Mouse (Mus musculus) neural tube, embryonic 10.5 days (tissue): ENCODE results near the gene Rab6b.
"Not testable (repeated sequence)": the region's sequence is repeated elsewhere in the genome, so short reads cannot be mapped to it uniquely, and the experiment has no call there.

Source experiments
- DNase-seq: peaks from one replicate; pipeline ENCODE4 v3.0.0-alpha.2; 2017; ENCODE audit warnings: low spot score; ENCODE audit errors: extremely low spot score

The Rab6b gene

GRCm38 (mm10) chr9:103141266-103141665, 29.7 kb downstream of the Rab6b start:
- DNase-seq = no peak

GRCm38 (mm10) chr9:103143881-103144280, 32.3 kb downstream of the Rab6b start:
- DNase-seq = no peak

GRCm38 (mm10) chr9:103145351-103145750, 33.8 kb downstream of the Rab6b start:
- DNase-seq = no peak

DNA sequence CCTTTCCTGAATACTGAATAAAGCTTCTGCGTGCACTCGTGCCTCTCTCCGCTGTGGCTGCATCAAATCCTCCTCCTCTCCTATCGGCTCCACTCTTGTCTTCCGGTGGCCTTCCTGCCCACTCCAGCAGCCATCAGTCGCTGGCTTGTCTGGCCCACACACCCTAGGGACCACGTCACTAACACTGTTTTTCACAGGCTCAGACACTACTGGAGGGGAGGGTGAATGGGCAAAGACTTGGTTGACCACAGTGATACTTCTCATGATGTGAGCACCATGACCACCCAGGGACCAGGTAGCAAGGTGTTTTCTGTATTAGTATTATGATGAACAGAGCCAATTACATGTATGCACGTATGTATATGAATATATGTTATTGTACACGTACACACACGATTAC, 34.7 kb downstream of the Rab6b start:
- DNase-seq = no peak

GRCm38 (mm10) chr9:103146703-103147102, 35.1 kb downstream of the Rab6b start:
- DNase-seq = no peak

DNA sequence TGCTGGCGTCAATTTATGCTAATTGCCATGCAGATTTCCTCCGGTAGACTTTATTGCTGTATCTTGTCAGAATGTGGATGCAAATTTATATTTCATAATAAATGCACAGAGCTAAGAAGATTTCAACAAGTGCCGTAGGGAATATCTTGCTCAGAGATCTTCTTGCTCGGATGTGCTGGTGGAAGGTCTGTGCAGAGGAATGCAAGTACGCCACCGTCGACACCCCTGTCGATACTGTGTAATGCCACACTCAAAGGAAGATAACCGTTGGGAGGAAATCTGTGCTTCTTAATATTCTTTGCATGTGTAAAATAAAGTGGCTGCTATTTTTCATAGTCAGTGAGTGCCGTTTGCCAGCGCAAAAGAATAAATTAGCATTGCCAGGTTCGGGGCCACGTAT, 35.5 kb downstream of the Rab6b start:
- no peak for DNase-seq

GRCm38 (mm10) chr9:103149074-103149799, 37.6 kb downstream of the Rab6b start:
- DNase-seq = no peak

- no peak for DNase-seq
Observed at GRCm38 (mm10) chr9:103153286-103153685, 41.7 kb downstream of the Rab6b start.

DNA sequence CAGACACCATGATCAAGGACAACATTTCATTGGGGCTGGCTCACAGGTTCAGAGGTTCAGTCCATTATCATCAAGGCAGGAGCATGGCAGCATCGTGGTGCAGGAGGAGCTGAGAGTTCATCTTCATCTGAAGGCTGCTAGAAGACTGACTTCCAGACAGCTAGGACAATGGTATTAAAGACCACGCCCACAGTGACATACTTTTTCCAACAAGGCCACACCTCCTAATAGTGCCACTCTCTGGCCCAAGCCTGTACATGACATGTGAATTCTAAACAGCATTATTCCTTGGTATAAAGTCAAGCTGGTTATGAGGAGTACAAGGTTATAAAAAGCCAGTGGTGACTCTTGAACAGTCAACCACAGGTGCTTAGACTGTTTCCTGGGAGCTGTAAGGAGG, 43.0 kb downstream of the Rab6b start:
- DNase-seq = no peak

DNA sequence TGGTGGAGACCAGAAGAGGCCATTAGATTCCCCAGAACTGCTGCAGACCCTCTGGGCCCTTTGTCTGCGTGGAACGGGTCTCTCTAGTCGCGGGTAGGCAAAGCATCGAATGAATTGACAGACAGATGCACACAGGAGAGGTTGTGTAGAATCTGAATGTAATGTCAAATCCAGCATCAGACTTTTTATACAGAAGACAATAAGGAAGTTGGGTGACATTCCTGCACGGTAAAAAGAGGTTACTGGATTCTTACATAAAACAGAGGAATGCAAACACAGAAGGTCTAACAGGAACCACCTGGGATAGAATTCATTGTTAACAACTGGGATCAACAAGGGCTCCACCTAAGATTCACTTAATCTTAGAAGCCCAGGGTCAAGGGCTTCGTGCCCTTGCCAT, 43.6 kb downstream of the Rab6b start:
- not testable (repeated sequence) for DNase-seq

- DNase-seq = no peak
Observed at GRCm38 (mm10) chr9:103163806-103164205, 52.2 kb downstream of the Rab6b start.

DNA sequence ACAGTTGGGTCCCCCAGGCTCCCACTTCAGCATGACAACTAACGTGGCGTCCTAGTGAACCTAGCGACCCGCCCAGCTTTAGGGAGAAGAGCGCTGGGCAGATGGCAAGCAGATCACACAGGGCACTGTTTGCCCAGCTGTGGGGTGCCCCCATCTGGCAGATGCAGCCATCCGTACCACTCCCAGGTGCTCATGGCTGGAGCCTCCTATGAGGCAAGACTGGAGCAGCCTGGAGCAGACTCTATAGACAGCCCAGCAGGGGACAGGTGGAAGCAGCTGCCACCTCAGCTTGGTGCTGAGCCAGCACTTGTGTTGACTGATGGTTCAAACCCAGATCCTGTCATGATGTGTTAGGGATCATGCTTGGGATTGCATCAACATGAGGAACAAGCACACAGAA, 56.5 kb downstream of the Rab6b start:
- DNase-seq = no peak

GRCm38 (mm10) chr9:103168771-103169170, 57.2 kb downstream of the Rab6b start:
- no peak for DNase-seq

DNA sequence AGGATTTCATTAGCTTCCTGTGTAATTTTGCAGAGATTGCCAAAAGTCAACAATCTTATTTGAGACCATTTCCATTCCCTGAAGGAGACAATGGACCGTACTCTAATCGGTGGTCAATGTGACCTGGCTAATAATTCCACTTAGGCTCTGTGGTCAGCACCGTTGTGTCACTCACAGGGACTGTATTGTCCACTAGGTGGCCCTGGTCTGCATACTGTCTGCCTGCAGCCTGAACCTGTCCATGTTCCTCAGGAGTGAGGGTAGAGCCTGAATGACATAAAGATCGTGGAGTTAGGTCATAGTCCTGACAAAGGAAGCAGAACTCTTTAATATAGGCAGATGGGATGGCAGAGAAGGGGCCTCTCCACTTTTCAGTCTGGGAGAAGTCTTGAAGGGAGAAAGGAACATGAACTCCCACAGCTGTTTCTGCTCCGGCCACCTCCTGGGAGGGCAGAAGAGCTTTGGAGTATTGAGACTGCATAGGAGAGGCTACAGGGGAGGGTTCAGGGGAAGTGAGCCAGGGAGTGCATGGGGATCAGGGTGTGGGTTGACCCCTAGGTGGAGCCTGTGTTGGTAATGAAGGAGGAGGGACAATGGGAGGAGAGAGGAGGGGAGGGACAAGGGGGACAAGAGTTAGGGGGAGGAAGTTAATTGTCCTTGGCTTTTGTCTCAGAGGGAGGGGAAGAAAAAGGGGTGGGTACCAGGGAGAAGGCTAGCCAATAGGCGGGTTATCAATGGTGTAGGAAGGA, 63.4 kb downstream of the Rab6b start:
- DNase-seq = no peak

GRCm38 (mm10) chr9:103175692-103176091, 64.1 kb downstream of the Rab6b start:
- DNase-seq = no peak

DNA sequence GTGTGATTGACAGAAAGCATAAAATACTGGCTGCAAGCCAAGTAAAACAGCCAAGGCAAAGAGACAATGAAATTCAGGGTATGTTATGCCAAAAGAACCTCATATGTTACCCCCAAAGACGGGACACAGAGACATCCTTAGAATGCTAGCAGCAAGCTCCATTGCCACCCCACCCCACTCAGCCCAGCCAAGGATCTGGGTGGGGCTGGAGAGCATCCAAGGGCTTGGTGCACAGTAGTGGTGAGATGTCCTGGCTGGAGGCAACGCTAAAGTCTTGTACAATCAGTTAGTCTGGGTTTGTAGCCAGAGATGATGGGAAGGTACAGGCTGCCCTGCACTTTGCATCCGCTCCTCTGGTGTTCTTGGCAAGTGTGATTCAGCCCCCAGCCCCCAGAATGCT, 68.7 kb downstream of the Rab6b start:
- no peak for DNase-seq

- DNase-seq = peak; percentile 78
Observed at GRCm38 (mm10) chr9:103180807-103181565, 69.4 kb downstream of the Rab6b start.

- no peak for DNase-seq
Observed at GRCm38 (mm10) chr9:103181886-103182285, 70.3 kb downstream of the Rab6b start.

DNA sequence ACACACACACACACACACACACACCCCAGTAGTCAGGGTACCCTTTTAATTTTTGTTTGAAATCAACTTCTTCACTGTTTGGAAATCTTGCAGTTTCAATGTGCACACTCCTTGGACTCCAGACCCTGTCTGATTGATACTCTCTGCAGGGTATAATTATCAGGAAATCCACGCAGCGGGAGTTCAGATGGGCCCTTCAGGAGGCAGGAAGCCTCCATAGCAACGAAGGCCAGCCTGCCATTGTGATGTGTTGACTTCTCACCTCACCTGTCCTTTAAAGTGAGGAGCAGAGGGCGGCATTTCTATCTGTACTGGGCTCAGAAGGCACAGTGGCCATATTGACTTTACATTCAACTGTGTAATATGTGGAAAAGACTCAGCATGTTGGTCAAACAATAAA, 73.3 kb downstream of the Rab6b start:
- no peak for DNase-seq

- DNase-seq = no peak
Observed at GRCm38 (mm10) chr9:103185946-103186345, 74.4 kb downstream of the Rab6b start.

- DNase-seq = no peak
Observed at GRCm38 (mm10) chr9:103186747-103187146, 75.2 kb downstream of the Rab6b start.

DNA sequence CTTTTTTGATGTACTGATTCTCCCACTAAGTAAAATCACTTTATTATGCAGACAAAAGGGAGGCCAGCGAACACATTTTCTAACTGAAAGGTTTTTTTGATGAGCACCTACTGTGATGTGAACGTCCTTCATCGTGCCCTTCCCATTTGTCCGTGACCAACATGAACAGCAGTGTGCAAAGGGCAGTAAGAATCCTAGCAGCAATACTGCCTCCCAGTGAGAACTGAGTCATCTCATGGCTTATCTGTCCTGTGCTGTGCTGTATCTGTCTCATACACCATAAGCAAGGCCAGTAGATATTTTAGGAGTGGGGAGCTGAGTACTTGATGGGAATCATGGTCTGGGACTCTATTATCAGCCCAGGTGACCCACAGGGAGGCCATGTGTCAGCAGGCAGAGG, 76.8 kb downstream of the Rab6b start:
- no peak for DNase-seq
